8 mouse cellular contexts compared by ENCODE assay signal in the genomic region with DNA sequence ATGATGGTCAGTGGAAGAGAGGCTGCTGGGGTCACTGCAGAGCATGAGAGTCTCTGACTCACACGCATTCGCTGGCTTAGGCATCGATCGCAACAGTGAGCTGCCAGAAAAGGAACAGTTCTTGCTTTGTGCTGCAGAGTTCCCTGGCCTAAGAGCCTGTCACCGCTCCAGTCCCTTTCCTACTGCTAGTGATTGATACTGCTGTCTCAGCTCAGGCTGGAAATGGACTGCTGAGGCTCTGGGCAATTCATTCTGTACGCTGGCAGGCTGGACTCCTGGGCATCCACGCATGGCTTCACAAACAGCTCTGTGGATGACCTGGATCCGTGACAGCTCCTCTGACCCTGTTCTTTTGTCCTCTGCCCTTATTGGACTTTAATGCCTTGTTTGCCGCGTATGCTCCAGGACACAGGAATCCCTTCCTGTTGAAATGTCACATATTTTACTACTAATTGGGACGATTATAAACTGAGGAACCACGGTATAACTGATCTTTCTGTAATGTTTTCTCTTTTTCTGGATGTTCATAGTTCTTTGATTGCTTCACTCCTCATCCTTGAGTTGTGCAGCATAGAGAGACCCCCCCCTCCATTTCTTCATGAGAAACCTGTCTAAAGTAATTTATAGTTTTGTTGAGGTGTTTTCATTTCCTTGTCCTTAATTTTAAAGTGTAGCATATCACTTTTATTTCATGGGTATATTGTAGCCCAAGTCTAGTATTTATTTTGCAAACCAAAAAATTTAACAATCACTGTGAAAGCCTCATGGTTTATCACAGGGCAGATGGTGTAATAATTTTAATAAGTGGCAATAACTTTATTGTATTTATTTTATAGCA.
DNase-seq lines count a peak whose midpoint lies in the region; ATAC-seq and TF ChIP-seq lines count a peak whose summit lies in the region.

No protein-coding gene starts in this region.

- 6% methylated on average over 12 of the region's 12 CpGs for WGBS in hindbrain, embryonic 14.5 days
- WGBS in midbrain, embryonic 10.5 days: 27% methylated on average over 12 of the region's 12 CpGs

- TF ChIP-seq CTCF in gastrocnemius, adult 2 months (IDR thresholded peaks at IDR 0.05): no peak

- peak; percentile 93 for ATAC-seq in hindbrain, embryonic 14.5 days (ENCODE audit: low FRiP score)

- intact Hi-C loops in gastrocnemius, adult 2 months (cut with DNase I): loop anchor here (2.0 to 5.0 kb wide), 2 partner anchors 77 to 99 kb away; partner anchors contain the start of gene Camk2d

- H3K27me3 ChIP-seq in hindbrain, embryonic 14.5 days (ENCODE audit: control insufficient read depth, insufficient read depth, low read length): no peaks in the 10 kb centered on the region
- H3K27me3 ChIP-seq in midbrain, embryonic 10.5 days (ENCODE audit: low read depth, poor library complexity, severe bottlenecking): no peaks in the 10 kb centered on the region

- peak; percentile 77 for DNase-seq in adrenal gland, postnatal 10 days
- DNase-seq in cerebellum, postnatal 36 days: peak; percentile 74 to 77
- DNase-seq in gastrocnemius, adult 2 months: peak; percentile 87
- DNase-seq in hindbrain, embryonic 14.5 days (ENCODE audit: low spot score): peak; percentile 67
- peak; percentile 68 to 69 for DNase-seq in layer of hippocampus, postnatal 10 days (ENCODE audit: low spot score in 2 of 2)
- DNase-seq in midbrain, embryonic 10.5 days (ENCODE audit: low spot score): peak; percentile 50
- DNase-seq in right cerebral cortex, postnatal 36 days (ENCODE audit: low spot score in 2 of 2): peak; percentile 60 to 64
- no peak for DNase-seq in B cell, adult 2 months

- no peaks in the 10 kb centered on the region; the same call in 1 of the 2 replicates for H3K4me1 ChIP-seq in hindbrain, embryonic 14.5 days (replicated peaks; ENCODE audit: control insufficient read depth, insufficient read depth, low read length)
- H3K4me1 ChIP-seq in midbrain, embryonic 10.5 days: peaks cover 30% of the 10 kb centered on the region

- H3K4me3 ChIP-seq in gastrocnemius, adult 2 months: peak overlapping the region; percentile 52
- H3K4me3 ChIP-seq in hindbrain, embryonic 14.5 days (replicated peaks; ENCODE audit: low read length): no peak overlapping the region
- no peak overlapping the region; the same call in 1 of the 2 replicates for H3K4me3 ChIP-seq in midbrain, embryonic 10.5 days

- H3K27ac ChIP-seq in gastrocnemius, adult 2 months: peak overlapping the region; percentile 83
- H3K27ac ChIP-seq in hindbrain, embryonic 14.5 days: peak overlapping the region; percentile 44; the same call in 1 of the 2 replicates
- H3K27ac ChIP-seq in midbrain, embryonic 10.5 days (replicated peaks): peak overlapping the region; percentile 52

- no peaks in the 10 kb centered on the region for H3K9me3 ChIP-seq in hindbrain, embryonic 14.5 days (ENCODE audit: control insufficient read depth, low read length)
- no peaks in the 10 kb centered on the region for H3K9me3 ChIP-seq in midbrain, embryonic 10.5 days (replicated peaks)

- peak overlapping the region; percentile 25; the same call in 1 of the 2 replicates for H3K4me2 ChIP-seq in hindbrain, embryonic 14.5 days (replicated peaks)

- no peaks in the 10 kb centered on the region for H3K36me3 ChIP-seq in hindbrain, embryonic 14.5 days (replicated peaks; ENCODE audit: control insufficient read depth, insufficient read depth)
- H3K36me3 ChIP-seq in midbrain, embryonic 10.5 days: no peaks in the 10 kb centered on the region

- no peak overlapping the region for H3K9ac ChIP-seq in hindbrain, embryonic 14.5 days

Comparison
In these comparisons a context has a peak if more than half of its experiments do, and no peak if none do; other contexts are left out.
1. DNase-seq: peak in adrenal gland, postnatal 10 days (single experiment), cerebellum, postnatal 36 days (2 of 2), gastrocnemius, adult 2 months (single experiment), hindbrain, embryonic 14.5 days (single experiment), layer of hippocampus, postnatal 10 days (2 of 2), midbrain, embryonic 10.5 days (single experiment) and right cerebral cortex, postnatal 36 days (2 of 2); none in B cell, adult 2 months (0 of 2).
2. Peak in every context shown above with its lines, with median percentiles within 50 percentile points of each other: H3K27ac ChIP-seq.